Comparison of ENCODE assay signal across 12 mouse cellular contexts in the genomic region with DNA sequence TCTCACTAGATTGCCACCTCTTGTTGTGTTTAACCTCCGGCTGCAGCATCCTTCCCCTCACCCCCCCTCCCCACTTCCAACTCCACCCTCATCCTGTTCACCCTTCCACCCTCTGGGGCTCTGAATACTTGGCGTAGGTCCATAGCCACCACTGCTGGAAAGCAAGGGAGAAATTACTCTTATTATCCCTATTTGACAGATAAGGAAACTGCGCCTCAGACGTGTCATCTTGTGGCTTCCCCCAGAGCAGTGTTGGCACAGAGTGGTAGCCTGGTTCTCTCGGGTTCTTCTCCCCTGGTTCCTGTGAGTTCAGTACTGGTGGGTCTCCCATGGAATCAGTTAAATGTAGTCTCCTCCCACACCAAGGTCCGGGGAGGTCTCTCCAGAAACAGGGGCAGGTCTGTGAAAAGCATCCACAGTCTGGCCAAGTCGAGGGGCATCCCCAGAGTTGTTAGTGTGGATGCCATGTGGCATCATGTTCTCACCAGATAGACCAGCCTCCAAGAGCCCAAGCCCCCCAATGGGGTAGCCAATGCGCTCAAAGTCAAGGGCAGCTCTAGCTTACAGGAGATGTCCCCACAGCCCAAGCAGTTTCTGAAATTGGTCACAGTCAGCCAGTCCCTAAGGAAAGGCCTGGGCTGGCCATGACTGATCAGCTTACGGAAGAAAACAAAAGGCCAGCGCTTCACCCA. TPM values are rescaled to one million over a fixed set of nuclear protein-coding genes. Genes with fewer than 3 reads are reported as not detected.
A peak's percentile ranks its signal among the peaks of the same experiment; 100 is the strongest.
DNase-seq lines count a peak whose midpoint lies in the region; ATAC-seq and TF ChIP-seq lines count a peak whose summit lies in the region.
"Had no signal": no experiment of that assay in that cellular context is flagged by ENCODE, and none has a peak within 500 bp of the region (broad histone marks: within the 10 kb centered on the region; RNA-seq: fewer than 3 reads in every experiment).

No protein-coding gene starts in this region.

- 0 out of 2 replicates have a peak overlapping the region, but pooled peaks have one; percentile 3 for H3K4me2 ChIP-seq in heart, embryonic 11.5 days
- H3K4me2 ChIP-seq in liver, postnatal 0 days (ENCODE audit: low read depth, low read length) = peak overlapping the region; percentile 60
- no peak overlapping the region for H3K4me2 ChIP-seq in forebrain, embryonic 11.5 days (ENCODE audit: low read depth, low read length, severe bottlenecking)
- H3K4me2 ChIP-seq in hindbrain, embryonic 13.5 days = no peak overlapping the region
- H3K4me2 ChIP-seq: forebrain, embryonic 13.5 days had no signal

- no peaks in the 10 kb centered on the region for H3K9me3 ChIP-seq in heart, embryonic 11.5 days (replicated peaks; ENCODE audit: control insufficient read depth, low read length)
- H3K9me3 ChIP-seq in liver, postnatal 0 days (ENCODE audit: low read length) = no peaks in the 10 kb centered on the region
- H3K9me3 ChIP-seq in forebrain, embryonic 11.5 days (ENCODE audit: control insufficient read depth, low read length) = no peaks in the 10 kb centered on the region
- no peaks in the 10 kb centered on the region for H3K9me3 ChIP-seq in hindbrain, embryonic 13.5 days
- H3K9me3 ChIP-seq: forebrain, embryonic 13.5 days had no signal

- H3K4me1 ChIP-seq in heart, embryonic 11.5 days (ENCODE audit: control insufficient read depth, insufficient read depth, low read length) = peaks cover 8% of the 10 kb centered on the region
- H3K4me1 ChIP-seq in liver, postnatal 0 days (ENCODE audit: insufficient read depth) = peaks cover 20% of the 10 kb centered on the region
- H3K4me1 ChIP-seq in forebrain, embryonic 11.5 days (replicated peaks; ENCODE audit: control insufficient read depth, insufficient read depth, low read length) = no peaks in the 10 kb centered on the region
- peaks cover 4% of the 10 kb centered on the region; the same call in 1 of the 2 replicates for H3K4me1 ChIP-seq in hindbrain, embryonic 13.5 days (replicated peaks)
- H3K4me1 ChIP-seq: forebrain, embryonic 13.5 days had no signal

- 52% methylated on average over 10 of the region's 10 CpGs for WGBS in heart, embryonic 11.5 days (ENCODE audit: insufficient replicate concordance)
- WGBS in liver, postnatal 0 days (ENCODE audit: insufficient replicate concordance) = 42% methylated on average over 10 of the region's 10 CpGs
- WGBS in forebrain, embryonic 11.5 days = 65% methylated on average over 10 of the region's 10 CpGs
- WGBS in hindbrain, embryonic 13.5 days = 67% methylated on average over 10 of the region's 10 CpGs

- H3K27me3 ChIP-seq in heart, embryonic 11.5 days (ENCODE audit: control insufficient read depth, insufficient read depth, low read length) = peaks cover 26% of the 10 kb centered on the region
- H3K27me3 ChIP-seq in liver, postnatal 0 days (ENCODE audit: insufficient read depth, low read length) = no peaks in the 10 kb centered on the region
- no peaks in the 10 kb centered on the region for H3K27me3 ChIP-seq in forebrain, embryonic 11.5 days (ENCODE audit: control insufficient read depth, insufficient read depth, low read length)
- H3K27me3 ChIP-seq in hindbrain, embryonic 13.5 days = no peaks in the 10 kb centered on the region
- H3K27me3 ChIP-seq: CH12.LX; forebrain, embryonic 13.5 days had no signal

- no peak for ATAC-seq in heart, embryonic 11.5 days (replicated peaks; ENCODE audit: insufficient number of reproducible peaks, low FRiP score, low TSS enrichment)
- no peak for ATAC-seq in liver, postnatal 0 days
- no peak for ATAC-seq in forebrain, embryonic 11.5 days (replicated peaks; ENCODE audit: low FRiP score)
- no peak for ATAC-seq in hindbrain, embryonic 13.5 days (ENCODE audit: low FRiP score)
- ATAC-seq: forebrain, embryonic 13.5 days had no signal

- TF ChIP-seq CTCF in liver, postnatal 0 days (IDR thresholded peaks at IDR 0.05; ENCODE audit: low read depth) = no peak

- no peaks in the 10 kb centered on the region for H3K36me3 ChIP-seq in heart, embryonic 11.5 days (ENCODE audit: control insufficient read depth, insufficient read depth, low read length)
- H3K36me3 ChIP-seq in liver, postnatal 0 days (replicated peaks; ENCODE audit: insufficient read depth, low read length) = peaks cover 28% of the 10 kb centered on the region; the same call in 1 of the 2 replicates
- no peaks in the 10 kb centered on the region for H3K36me3 ChIP-seq in forebrain, embryonic 11.5 days (ENCODE audit: control insufficient read depth, insufficient read depth, low read length)
- no peaks in the 10 kb centered on the region for H3K36me3 ChIP-seq in hindbrain, embryonic 13.5 days

- TF ChIP-seq EP300 in liver, postnatal 0 days (IDR thresholded peaks at IDR 0.05; ENCODE audit: low read depth) = no peak

- no peak overlapping the region for H3K4me3 ChIP-seq in heart, embryonic 11.5 days (ENCODE audit: low read depth, low read length)
- H3K4me3 ChIP-seq in liver, postnatal 0 days (ENCODE audit: low read depth, low read length) = peak overlapping the region; percentile 21
- no peak overlapping the region for H3K4me3 ChIP-seq in forebrain, embryonic 11.5 days (ENCODE audit: low read depth, low read length)
- H3K4me3 ChIP-seq in hindbrain, embryonic 13.5 days = no peak overlapping the region
- H3K4me3 ChIP-seq: forebrain, embryonic 13.5 days had no signal

- H3K27ac ChIP-seq in heart, embryonic 11.5 days (ENCODE audit: low read depth, low read length) = no peak overlapping the region
- H3K27ac ChIP-seq in liver, postnatal 0 days (ENCODE audit: low read depth) = peak overlapping the region; percentile 68; the same call in 1 of the 2 replicates
- H3K27ac ChIP-seq in forebrain, embryonic 11.5 days (ENCODE audit: low read depth, low read length) = no peak overlapping the region
- no peak overlapping the region for H3K27ac ChIP-seq in hindbrain, embryonic 13.5 days
- H3K27ac ChIP-seq: forebrain, embryonic 13.5 days had no signal

- no peak overlapping the region for H3K9ac ChIP-seq in heart, embryonic 11.5 days (ENCODE audit: low read depth, low read length)
- H3K9ac ChIP-seq in liver, postnatal 0 days (replicated peaks) = peak overlapping the region; percentile 48
- no peak overlapping the region for H3K9ac ChIP-seq in forebrain, embryonic 11.5 days (ENCODE audit: low read length)
- H3K9ac ChIP-seq in hindbrain, embryonic 13.5 days = no peak overlapping the region
- H3K9ac ChIP-seq: forebrain, embryonic 13.5 days had no signal

- DNase-seq in heart, postnatal 4 days = no peak
- DNase-seq in adrenal gland, postnatal 36 days = peak; percentile 25 to 33
- DNase-seq in kidney, adult 8-10 months = peak; percentile 41 to 63
- no peak for DNase-seq in liver, postnatal 0 days
- DNase-seq in testis, postnatal 14 days (ENCODE audit: low spot score) = no peak
- DNase-seq in forebrain, embryonic 11.5 days (ENCODE audit: low spot score) = no peak
- DNase-seq: cerebellum, postnatal 36 days; gastrocnemius, postnatal 36 days had no signal

RNA-seq across cellular contexts. Expression of gene Fhdc1, which starts 12.7 kb away (rescaled TPM):
- polyA plus RNA-seq in heart, embryonic 11.5 days (2014; fragmentation: Nextera tagmentation; extraction: Ambion mirVana) = 1.4 and 5.0 TPM in 2 replicates
- total RNA-seq in heart, postnatal 4 days (2021) = 1 to 10 TPM; 1.0 to 1.3 TPM
- 10 to 100 TPM in 1 of 2 experiments, 1 to 10 TPM in 1; 2.8 to 15.7 TPM for total RNA-seq in adrenal gland, postnatal 36 days (2021)
- polyA plus RNA-seq in liver, postnatal 0 days (2015; fragmentation: Nextera tagmentation; extraction: Ambion mirVana) = 16.8 and 19.1 TPM in 2 replicates
- polyA plus RNA-seq in forebrain, embryonic 11.5 days (2014; fragmentation: Nextera tagmentation; extraction: Ambion mirVana) = 2.3 and 2.5 TPM in 2 replicates
- polyA plus RNA-seq in hindbrain, embryonic 13.5 days (2015; fragmentation: Nextera tagmentation; extraction: Ambion mirVana) = 4.7 and 4.8 TPM in 2 replicates

Comparison
In these comparisons a context has a peak if more than half of its experiments do, and no peak if none do; other contexts are left out.
1. H3K4me2 ChIP-seq: peak in heart, embryonic 11.5 days (single experiment) and liver, postnatal 0 days (single experiment); none in forebrain, embryonic 11.5 days (single experiment) and hindbrain, embryonic 13.5 days (single experiment).
2. DNase-seq: peak in adrenal gland, postnatal 36 days (2 of 2) and kidney, adult 8-10 months (2 of 2); none in heart, postnatal 4 days (single experiment), liver, postnatal 0 days (single experiment), testis, postnatal 14 days (single experiment) and forebrain, embryonic 11.5 days (single experiment).